Mouse (Mus musculus) olfactory bulb, adult 2 months (tissue): ENCODE measurements around the gene Sphk2.

Experiments used
- CTCF ChIP-seq: fragments of 200-500 bp; IDR thresholded peaks from 2 replicates; pipeline ENCODE4 v1.5.1; 2012; ENCODE audit warnings: low read depth, mild to moderate bottlenecking, low read length, moderate library complexity; ENCODE audit not compliant: insufficient read depth
- POLR2A ChIP-seq: fragments of 200-500 bp; IDR thresholded peaks from 2 replicates; pipeline ENCODE4 v1.6.1; 2012; ENCODE audit warnings: mild to moderate bottlenecking, low read depth, low read length, moderate library complexity; ENCODE audit not compliant: insufficient read depth

GRCm38 (mm10) chr7:45716460-45716857, 1.3 kb downstream of the Sphk2 start:
- no peak for TF ChIP-seq CTCF
- no peak for TF ChIP-seq POLR2A
